Mouse (Mus musculus): Measurements from ENCODE around the gene Zfp683. TPM values are rescaled to one million over a fixed set of nuclear protein-coding genes. Genes with fewer than 3 reads are reported as not detected.
A peak's percentile ranks its signal among the peaks of the same experiment; 100 is the strongest.

Zfp683 gene
- total and polyA plus RNA-seq, 2 experiments = 0.55 TPM; not detected in 1

DNA sequence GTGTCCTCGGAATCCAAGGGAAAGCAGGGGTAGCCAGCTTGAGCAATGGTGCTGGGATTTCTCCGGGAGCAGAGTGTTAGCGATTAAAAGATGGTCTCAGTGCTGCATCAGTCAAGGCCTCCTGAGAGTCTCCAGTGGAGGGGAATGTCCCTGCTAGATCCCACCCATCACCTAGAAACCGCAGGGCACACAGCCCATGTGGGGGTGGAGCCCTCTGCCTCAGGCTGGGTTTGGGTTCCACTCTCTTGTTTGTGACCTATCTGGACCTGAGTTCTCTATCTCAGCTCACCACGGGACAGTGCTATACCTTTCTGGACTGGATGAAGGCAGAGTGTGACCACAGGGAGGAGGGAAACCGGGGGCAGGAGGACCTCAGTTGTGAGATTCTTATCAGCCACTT lies 5.3 kb downstream of the Zfp683 start:
- no peaks in the 10 kb centered on the region for H3K27me3 ChIP-seq (ENCODE audit: control insufficient read depth, insufficient read depth, low read length)
- WGBS = 79% methylated on average over 6 of the region's 6 CpGs
- no peak overlapping the region for H3K4me3 ChIP-seq (ENCODE audit: insufficient read depth, low read depth, low read length)
- no peak for DNase-seq (ENCODE audit: extremely low read depth, low read depth, low spot score)
- no peak for TF ChIP-seq CTCF (IDR thresholded peaks at IDR 0.05; ENCODE audit: low read depth, low read length)
- TF ChIP-seq POLR2A (IDR thresholded peaks at IDR 0.05; ENCODE audit: extremely low read depth, insufficient read depth, low read length) = no peak
- no peak overlapping the region for H3K27ac ChIP-seq (replicated peaks; ENCODE audit: insufficient read depth, low read depth, low read length)
- no peaks in the 10 kb centered on the region for H3K79me2 ChIP-seq (ENCODE audit: control insufficient read depth, insufficient read depth, low read length)
- no peak overlapping the region for H3K9ac ChIP-seq (ENCODE audit: low read depth, low read length)
- no peaks in the 10 kb centered on the region; the same call in 1 of the 2 replicates for H3K4me1 ChIP-seq (ENCODE audit: control insufficient read depth, insufficient read depth, low read length)
- no peaks in the 10 kb centered on the region for H3K36me3 ChIP-seq (ENCODE audit: control insufficient read depth, insufficient read depth, low read length)

DNA sequence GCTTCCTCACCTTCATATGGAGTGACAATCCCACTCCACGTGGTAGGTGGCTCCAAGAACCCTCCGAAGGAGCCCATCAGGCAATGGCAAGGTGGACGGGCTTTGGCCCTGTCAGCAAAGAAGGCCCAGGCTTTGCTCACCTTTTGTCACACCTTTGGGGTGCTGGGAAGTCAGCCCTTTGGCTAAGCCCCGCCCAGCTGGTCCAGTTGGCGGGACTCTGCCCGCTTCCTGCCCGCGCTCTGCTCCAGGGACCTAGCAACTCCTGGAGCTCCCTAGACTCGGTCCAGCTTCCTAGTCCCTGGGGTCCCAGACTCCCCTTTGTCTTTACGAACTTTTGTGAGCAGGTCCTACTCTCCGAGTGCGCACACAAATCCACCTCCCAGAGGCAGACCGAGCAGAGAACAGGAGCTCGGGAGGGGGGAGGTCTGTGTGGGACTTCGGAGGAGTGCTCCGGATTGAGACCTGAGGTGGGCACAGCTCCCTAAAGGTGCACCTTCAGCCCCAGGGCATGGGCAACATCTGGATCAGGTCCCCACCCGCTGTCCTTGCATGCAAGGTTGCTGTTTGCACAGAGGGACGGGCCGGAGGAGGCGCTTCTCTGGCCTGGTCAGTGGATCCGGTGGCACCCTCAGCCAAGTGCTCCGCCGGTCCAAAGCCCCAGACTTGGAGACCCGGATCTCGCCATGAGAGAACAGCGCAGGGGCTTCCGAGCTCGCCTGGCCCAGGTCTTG lies 6.7 kb downstream of the Zfp683 start, which contains the start of gene Crybg2:
Gene Crybg2, plus strand, starts transcription at position 681 of the 731 bp plus-strand sequence.
- no peak within 1 kb of the TSS; the same call in 1 of the 2 replicates for H3K4me3 ChIP-seq (ENCODE audit: insufficient read depth, low read depth, low read length)
- TF ChIP-seq POLR2A (IDR thresholded peaks at IDR 0.05; ENCODE audit: extremely low read depth, insufficient read depth, low read length) (no peak), CTCF (IDR thresholded peaks at IDR 0.05; ENCODE audit: low read depth, low read length) (no peak)
- no peak within 1 kb of the TSS for H3K9ac ChIP-seq (ENCODE audit: low read depth, low read length)
- no peaks in the 10 kb centered on the region; the same call in 1 of the 2 replicates for H3K4me1 ChIP-seq (ENCODE audit: control insufficient read depth, insufficient read depth, low read length)
- WGBS = 51% methylated on average over 28 of the region's 28 CpGs
- peak; percentile 12 for DNase-seq (ENCODE audit: extremely low read depth, low read depth, low spot score)
- no peaks in the 10 kb centered on the region for H3K36me3 ChIP-seq (ENCODE audit: control insufficient read depth, insufficient read depth, low read length)
- no peaks in the 10 kb centered on the region for H3K79me2 ChIP-seq (ENCODE audit: control insufficient read depth, insufficient read depth, low read length)
- H3K27me3 ChIP-seq (ENCODE audit: control insufficient read depth, insufficient read depth, low read length) = no peaks in the 10 kb centered on the region
- peak within 1 kb of the TSS; percentile 38; the same call in 1 of the 2 replicates for H3K27ac ChIP-seq (replicated peaks; ENCODE audit: insufficient read depth, low read depth, low read length)

DNA sequence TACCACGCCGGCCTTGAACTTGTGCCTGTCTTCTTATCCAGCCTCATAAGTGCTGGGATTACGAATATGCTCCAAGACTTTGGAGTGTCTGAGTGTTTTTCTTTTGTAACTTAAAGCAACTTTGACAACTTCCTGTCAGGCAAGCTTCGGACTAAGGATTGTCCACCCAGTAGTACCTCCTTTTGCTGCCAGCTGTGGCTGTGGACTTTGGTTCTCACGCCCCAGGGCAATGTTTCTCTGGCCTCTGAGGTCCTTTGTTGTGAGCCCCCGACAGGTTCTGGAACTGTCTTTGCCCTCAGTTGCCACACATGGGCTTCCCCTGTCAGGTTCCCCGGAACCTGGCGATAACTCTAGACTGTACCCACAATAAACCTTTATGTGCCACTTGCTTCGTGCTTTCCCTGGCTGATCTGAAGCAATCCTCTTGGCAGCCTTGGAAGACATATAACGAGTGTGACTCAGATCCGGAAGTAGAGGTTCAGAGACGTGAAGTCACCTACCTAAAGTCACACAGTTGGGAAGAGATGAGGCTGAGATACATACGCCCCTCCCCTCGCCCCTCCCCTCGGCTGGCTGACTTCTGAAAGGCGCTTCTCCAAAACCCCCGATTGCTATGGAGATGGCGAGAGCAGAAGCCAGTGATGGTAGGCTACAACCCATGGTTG lies 7.7 kb downstream of the Zfp683 start:
- H3K27me3 ChIP-seq (ENCODE audit: control insufficient read depth, insufficient read depth, low read length) = no peaks in the 10 kb centered on the region
- H3K4me1 ChIP-seq (ENCODE audit: control insufficient read depth, insufficient read depth, low read length) = no peaks in the 10 kb centered on the region; the same call in 1 of the 2 replicates
- 68% methylated on average over 18 of the region's 18 CpGs for WGBS
- TF ChIP-seq POLR2A (IDR thresholded peaks at IDR 0.05; ENCODE audit: extremely low read depth, insufficient read depth, low read length) (no peak), CTCF (IDR thresholded peaks at IDR 0.05; ENCODE audit: low read depth, low read length) (no peak)
- H3K27ac ChIP-seq (replicated peaks; ENCODE audit: insufficient read depth, low read depth, low read length) = 0 out of 2 replicates have a peak overlapping the region, but pooled peaks have one; percentile 38
- H3K36me3 ChIP-seq (ENCODE audit: control insufficient read depth, insufficient read depth, low read length) = no peaks in the 10 kb centered on the region
- no peak overlapping the region for H3K9ac ChIP-seq (ENCODE audit: low read depth, low read length)
- H3K4me3 ChIP-seq (ENCODE audit: insufficient read depth, low read depth, low read length) = no peak overlapping the region
- DNase-seq (ENCODE audit: extremely low read depth, low read depth, low spot score) = peak; percentile 46
- H3K79me2 ChIP-seq (ENCODE audit: control insufficient read depth, insufficient read depth, low read length) = no peaks in the 10 kb centered on the region

DNA sequence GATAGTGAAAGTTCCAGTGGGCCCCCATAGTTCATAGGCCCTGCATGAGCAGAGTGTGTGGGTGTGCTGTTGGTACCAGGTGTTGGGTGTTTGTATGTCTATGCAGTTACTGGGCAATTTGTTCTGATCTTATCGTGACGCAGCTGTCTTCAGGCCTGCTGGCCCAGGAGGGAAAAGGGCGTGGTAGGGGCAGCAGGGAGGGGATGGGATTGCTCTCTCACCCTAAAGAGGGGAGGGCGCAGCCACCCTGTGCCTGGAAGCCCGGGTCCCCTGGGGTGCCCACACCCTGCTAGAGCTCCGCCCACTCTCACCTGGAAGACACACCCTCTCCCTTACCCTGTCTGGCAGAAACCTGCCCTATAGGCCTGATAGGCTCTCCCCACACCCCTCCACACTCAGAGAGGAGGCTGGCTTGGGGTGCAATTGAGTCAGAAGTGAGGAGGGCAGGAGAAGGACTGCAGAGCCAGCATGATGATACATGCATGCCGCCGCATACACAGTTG lies 8.4 kb downstream of the Zfp683 start:
- WGBS = 73% methylated on average over 8 of the region's 8 CpGs
- Histone ChIP-seq H3K4me3 (ENCODE audit: insufficient read depth, low read depth, low read length) (no peak overlapping the region), H3K27me3 (ENCODE audit: control insufficient read depth, insufficient read depth, low read length) (no peaks in the 10 kb centered on the region), H3K79me2 (ENCODE audit: control insufficient read depth, insufficient read depth, low read length) (no peaks in the 10 kb centered on the region), H3K27ac (replicated peaks; ENCODE audit: insufficient read depth, low read depth, low read length) (no peak overlapping the region), H3K9ac (ENCODE audit: low read depth, low read length) (no peak overlapping the region), H3K36me3 (ENCODE audit: control insufficient read depth, insufficient read depth, low read length) (no peaks in the 10 kb centered on the region), H3K4me1 (ENCODE audit: control insufficient read depth, insufficient read depth, low read length) (no peaks in the 10 kb centered on the region; the same call in 1 of the 2 replicates)
- no peak for TF ChIP-seq CTCF (IDR thresholded peaks at IDR 0.05; ENCODE audit: low read depth, low read length)
- TF ChIP-seq POLR2A (IDR thresholded peaks at IDR 0.05; ENCODE audit: extremely low read depth, insufficient read depth, low read length) = no peak
- no peak for DNase-seq (ENCODE audit: extremely low read depth, low read depth, low spot score)

DNA sequence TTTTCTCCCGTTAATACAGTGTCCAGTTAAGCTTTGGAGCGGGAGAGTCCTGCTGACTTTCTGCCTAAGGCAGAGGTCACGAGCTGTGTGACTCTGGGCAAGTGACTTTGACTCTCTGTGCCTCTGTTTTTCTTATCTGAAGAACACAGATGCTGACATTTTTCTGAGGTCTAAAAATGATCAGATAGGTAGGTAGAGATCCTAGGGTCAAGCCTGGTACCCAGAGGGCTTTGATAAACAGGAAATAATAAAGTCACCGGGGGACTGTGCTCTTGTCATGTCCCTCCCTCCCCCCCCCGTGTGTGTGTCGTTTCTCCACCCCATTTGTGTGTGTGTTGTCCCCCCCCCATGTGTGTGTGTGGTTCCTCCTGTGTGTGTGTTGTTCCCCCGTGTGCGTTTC lies 8.9 kb downstream of the Zfp683 start:
- Histone ChIP-seq H3K9ac (ENCODE audit: low read depth, low read length) (no peak overlapping the region), H3K79me2 (ENCODE audit: control insufficient read depth, insufficient read depth, low read length) (no peaks in the 10 kb centered on the region), H3K4me3 (ENCODE audit: insufficient read depth, low read depth, low read length) (no peak overlapping the region), H3K4me1 (ENCODE audit: control insufficient read depth, insufficient read depth, low read length) (no peaks in the 10 kb centered on the region; the same call in 1 of the 2 replicates), H3K36me3 (ENCODE audit: control insufficient read depth, insufficient read depth, low read length) (no peaks in the 10 kb centered on the region), H3K27me3 (ENCODE audit: control insufficient read depth, insufficient read depth, low read length) (no peaks in the 10 kb centered on the region), H3K27ac (replicated peaks; ENCODE audit: insufficient read depth, low read depth, low read length) (no peak overlapping the region)
- WGBS = 56% methylated on average over 8 of the region's 8 CpGs
- DNase-seq (ENCODE audit: extremely low read depth, low read depth, low spot score) = no peak
- TF ChIP-seq CTCF (IDR thresholded peaks at IDR 0.05; ENCODE audit: low read depth, low read length) (no peak), POLR2A (IDR thresholded peaks at IDR 0.05; ENCODE audit: extremely low read depth, insufficient read depth, low read length) (no peak)

Data from liver, adult 2 months (tissue).